Mouse (Mus musculus): ENCODE results near the gene Dst. TPM values are rescaled to one million over a fixed set of nuclear protein-coding genes. Genes with fewer than 3 reads are reported as not detected.

Gene Dst
- polyA plus RNA-seq, 1 experiment from 2014 or later: 35.2 TPM

GRCm38 (mm10) chr1:34011821-34012271 is 103.8 kb downstream of the Dst start:
- H3K4me2 ChIP-seq (replicated peaks): peak overlapping the region; percentile 74
- H3K27me3 ChIP-seq: no peaks in the 10 kb centered on the region
- WGBS: 3% methylated on average over 16 of the region's 16 CpGs
- no peaks in the 10 kb centered on the region for H3K36me3 ChIP-seq
- peak; percentile 77 for ATAC-seq (replicated peaks)
- no peaks in the 10 kb centered on the region for H3K9me3 ChIP-seq
- peak overlapping the region; percentile 73 for H3K4me3 ChIP-seq
- peak overlapping the region; percentile 78 for H3K9ac ChIP-seq (replicated peaks)
- peak overlapping the region; percentile 53 for H3K27ac ChIP-seq (replicated peaks)
- H3K4me1 ChIP-seq: peaks cover 33% of the 10 kb centered on the region

DNA sequence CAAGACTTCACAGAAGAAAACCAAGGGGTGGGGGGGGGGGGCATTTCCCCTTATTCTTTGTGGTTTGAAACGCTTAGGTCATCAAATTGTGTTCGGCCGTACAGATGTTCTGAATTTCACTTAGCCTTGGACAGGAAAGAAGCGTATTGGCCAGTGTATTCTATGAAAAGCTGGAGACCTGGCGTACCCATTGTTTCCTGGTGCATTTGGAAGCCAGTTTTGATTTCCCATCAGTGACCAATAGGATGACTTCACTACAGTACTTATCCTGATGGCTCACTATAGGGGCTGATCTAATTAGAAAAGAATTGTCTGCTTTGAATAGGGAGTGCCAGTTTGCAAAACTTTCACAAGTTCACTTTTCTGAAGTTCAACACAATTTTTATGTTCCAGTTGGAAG is 105.5 kb downstream of the Dst start:
- WGBS: 80% methylated on average over 5 of the region's 5 CpGs
- no peaks in the 10 kb centered on the region for H3K9me3 ChIP-seq
- H3K27ac ChIP-seq (replicated peaks): no peak overlapping the region
- no peak for ATAC-seq (replicated peaks)
- H3K36me3 ChIP-seq: no peaks in the 10 kb centered on the region
- peaks cover 19% of the 10 kb centered on the region for H3K4me1 ChIP-seq
- no peak overlapping the region for H3K4me3 ChIP-seq
- no peak overlapping the region for H3K9ac ChIP-seq (replicated peaks)
- H3K27me3 ChIP-seq: no peaks in the 10 kb centered on the region
- H3K4me2 ChIP-seq (replicated peaks): no peak overlapping the region

DNA sequence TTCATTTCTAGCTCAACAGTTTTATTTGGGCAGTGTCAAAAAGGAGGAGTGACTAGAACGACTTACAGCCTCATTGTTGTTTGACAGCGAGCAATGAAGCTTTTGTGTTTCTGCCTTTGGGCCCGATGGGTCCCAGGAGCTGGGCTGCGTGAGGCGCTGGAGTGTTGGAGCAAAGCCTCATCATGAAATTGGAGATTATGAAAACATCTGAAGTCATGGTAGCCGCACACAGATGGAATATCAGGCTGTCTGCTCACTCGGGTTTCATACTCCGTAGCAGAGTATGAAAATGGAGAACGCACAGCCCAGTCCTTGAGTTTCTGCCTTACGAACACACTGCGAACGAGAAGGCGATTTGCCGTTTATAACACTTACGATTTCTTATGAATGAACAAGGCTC is 108.8 kb downstream of the Dst start:
- ATAC-seq (replicated peaks): no peak
- no peak overlapping the region for H3K4me2 ChIP-seq (replicated peaks)
- no peaks in the 10 kb centered on the region for H3K9me3 ChIP-seq
- no peak overlapping the region for H3K9ac ChIP-seq (replicated peaks)
- WGBS: 71% methylated on average over 15 of the region's 15 CpGs
- H3K27ac ChIP-seq (replicated peaks): no peak overlapping the region
- peaks cover 13% of the 10 kb centered on the region for H3K4me1 ChIP-seq
- H3K4me3 ChIP-seq: no peak overlapping the region
- H3K27me3 ChIP-seq: no peaks in the 10 kb centered on the region
- H3K36me3 ChIP-seq: no peaks in the 10 kb centered on the region

DNA sequence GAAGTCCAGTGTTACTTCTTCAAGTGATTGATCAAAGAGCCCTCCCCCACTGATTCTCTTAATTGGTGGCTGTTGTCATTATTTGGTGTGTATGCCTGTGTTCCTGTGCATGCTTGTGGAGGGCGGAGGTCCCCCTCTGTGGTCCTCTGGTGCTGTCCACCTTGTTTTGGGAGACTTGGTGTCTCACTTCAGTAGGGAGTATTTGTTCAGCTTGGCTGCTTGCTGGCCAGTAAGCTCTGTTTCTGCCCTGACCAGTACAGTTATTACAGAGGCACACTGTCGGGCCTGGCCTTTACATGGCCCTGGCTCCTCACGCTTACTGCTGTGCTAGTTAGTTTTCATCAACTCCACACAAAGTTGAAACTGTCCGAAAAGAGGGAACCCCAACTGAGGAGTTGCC is 109.3 kb downstream of the Dst start:
- 88% methylated on average over 4 of the region's 4 CpGs for WGBS

GRCm38 (mm10) chr1:34020599-34020998 is 112.6 kb downstream of the Dst start:
- H3K27me3 ChIP-seq: no peaks in the 10 kb centered on the region
- H3K27ac ChIP-seq (replicated peaks): no peak overlapping the region
- 82% methylated on average over 6 of the region's 6 CpGs for WGBS
- no peak overlapping the region for H3K4me2 ChIP-seq (replicated peaks)
- ATAC-seq (replicated peaks): no peak
- H3K9ac ChIP-seq (replicated peaks): no peak overlapping the region
- 0 out of 2 replicates have a peak, but pooled peaks cover 7% of the 10 kb centered on the region for H3K4me1 ChIP-seq
- H3K4me3 ChIP-seq: no peak overlapping the region
- H3K9me3 ChIP-seq: no peaks in the 10 kb centered on the region
- no peaks in the 10 kb centered on the region for H3K36me3 ChIP-seq

More for the DNA sequence above, 109.3 kb downstream of the Dst start:
- H3K9me3 ChIP-seq: no peaks in the 10 kb centered on the region
- H3K27me3 ChIP-seq: no peaks in the 10 kb centered on the region
- H3K27ac ChIP-seq (replicated peaks): no peak overlapping the region
- H3K9ac ChIP-seq (replicated peaks): no peak overlapping the region
- no peak overlapping the region for H3K4me2 ChIP-seq (replicated peaks)
- H3K36me3 ChIP-seq: no peaks in the 10 kb centered on the region
- no peak for ATAC-seq (replicated peaks)
- H3K4me1 ChIP-seq: peaks cover 8% of the 10 kb centered on the region; the same call in 1 of the 2 replicates
- H3K4me3 ChIP-seq: no peak overlapping the region

GRCm38 (mm10) chr1:34021574-34021973 is 113.5 kb downstream of the Dst start:
- H3K9ac ChIP-seq (replicated peaks): no peak overlapping the region
- WGBS: 52% methylated on average over 2 of the region's 2 CpGs
- no peaks in the 10 kb centered on the region for H3K27me3 ChIP-seq
- no peak overlapping the region for H3K4me3 ChIP-seq
- no peak for ATAC-seq (replicated peaks)
- H3K36me3 ChIP-seq: no peaks in the 10 kb centered on the region
- no peaks in the 10 kb centered on the region for H3K9me3 ChIP-seq
- no peak overlapping the region for H3K4me2 ChIP-seq (replicated peaks)
- H3K27ac ChIP-seq (replicated peaks): no peak overlapping the region
- H3K4me1 ChIP-seq: 0 out of 2 replicates have a peak, but pooled peaks cover 7% of the 10 kb centered on the region

DNA sequence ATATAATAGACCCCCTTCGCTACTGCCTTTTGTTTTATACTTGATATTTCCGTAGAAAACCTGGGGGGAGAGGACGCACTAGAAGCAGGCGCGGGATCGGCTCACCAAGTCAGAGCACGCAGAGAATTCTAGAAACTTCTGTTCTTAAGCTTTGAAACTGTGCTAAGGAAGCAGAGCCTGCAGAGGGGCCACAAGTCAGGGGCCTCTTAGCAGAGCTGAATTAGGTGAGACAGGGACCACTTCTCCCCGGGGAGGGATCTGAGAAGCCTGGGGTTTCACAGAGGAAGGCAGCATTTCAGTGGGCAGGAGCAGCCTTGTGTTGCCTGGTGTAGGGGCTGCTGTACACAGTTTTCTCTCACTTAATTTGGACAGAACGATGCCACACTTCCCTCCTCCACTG is 115.1 kb downstream of the Dst start:
- ATAC-seq (replicated peaks): no peak
- no peaks in the 10 kb centered on the region for H3K27me3 ChIP-seq
- no peak overlapping the region for H3K27ac ChIP-seq (replicated peaks)
- no peak overlapping the region for H3K4me3 ChIP-seq
- H3K4me1 ChIP-seq: 0 out of 2 replicates have a peak, but pooled peaks cover 7% of the 10 kb centered on the region
- no peak overlapping the region for H3K4me2 ChIP-seq (replicated peaks)
- H3K36me3 ChIP-seq: no peaks in the 10 kb centered on the region
- 62% methylated on average over 9 of the region's 9 CpGs for WGBS
- H3K9me3 ChIP-seq: no peaks in the 10 kb centered on the region
- H3K9ac ChIP-seq (replicated peaks): no peak overlapping the region

- Histone ChIP-seq H3K27me3 (no peaks in the 10 kb centered on the region), H3K4me3 (no peak overlapping the region), H3K4me1 (0 out of 2 replicates have a peak, but pooled peaks cover 7% of the 10 kb centered on the region), H3K4me2 (replicated peaks) (no peak overlapping the region), H3K9me3 (no peaks in the 10 kb centered on the region), H3K9ac (replicated peaks) (no peak overlapping the region), H3K36me3 (no peaks in the 10 kb centered on the region), H3K27ac (replicated peaks) (no peak overlapping the region)
- no peak for ATAC-seq (replicated peaks)
- WGBS: 92% methylated on average over 6 of the region's 6 CpGs
These were observed 117.9 kb downstream of the Dst start for GRCm38 (mm10) chr1:34025879-34026278.

DNA sequence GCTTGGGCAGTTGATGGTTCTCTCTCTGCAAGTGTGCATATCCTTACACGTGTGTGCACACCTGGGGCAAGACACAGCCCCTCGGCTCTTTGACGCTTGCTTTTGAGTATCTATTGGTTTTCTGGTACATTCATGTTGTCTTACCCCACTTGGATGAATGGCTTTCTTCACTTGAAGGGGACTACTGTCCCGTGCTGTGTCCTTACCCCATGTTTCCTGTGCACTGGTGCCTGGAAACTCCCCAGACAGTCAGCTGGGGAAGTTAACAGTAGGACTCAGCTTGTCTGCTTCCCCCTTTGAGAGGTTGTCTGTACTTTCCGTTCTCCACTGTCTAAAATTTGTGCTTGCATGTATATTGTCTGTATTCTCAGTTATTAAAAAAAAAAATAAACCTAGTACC is 120.7 kb downstream of the Dst start:
- Histone ChIP-seq H3K9me3 (no peaks in the 10 kb centered on the region), H3K27ac (replicated peaks) (no peak overlapping the region), H3K27me3 (no peaks in the 10 kb centered on the region), H3K4me3 (no peak overlapping the region), H3K4me1 (0 out of 2 replicates have a peak, but pooled peaks cover 4% of the 10 kb centered on the region), H3K4me2 (replicated peaks) (no peak overlapping the region), H3K36me3 (no peaks in the 10 kb centered on the region), H3K9ac (replicated peaks) (no peak overlapping the region)
- WGBS: 85% methylated on average over 5 of the region's 5 CpGs
- no peak for ATAC-seq (replicated peaks)

- Histone ChIP-seq H3K9me3 (no peaks in the 10 kb centered on the region), H3K36me3 (no peaks in the 10 kb centered on the region), H3K27ac (replicated peaks) (no peak overlapping the region), H3K27me3 (no peaks in the 10 kb centered on the region), H3K4me2 (replicated peaks) (no peak overlapping the region), H3K9ac (replicated peaks) (no peak overlapping the region), H3K4me1 (no peaks in the 10 kb centered on the region), H3K4me3 (no peak overlapping the region)
- no peak for ATAC-seq (replicated peaks)
- WGBS: 88% methylated on average over 17 of the region's 17 CpGs
These were observed 122.5 kb downstream of the Dst start for GRCm38 (mm10) chr1:34030330-34031021.

GRCm38 (mm10) chr1:34033052-34033451 is 125.0 kb downstream of the Dst start:
- Histone ChIP-seq H3K4me2 (replicated peaks) (no peak overlapping the region), H3K27ac (replicated peaks) (no peak overlapping the region), H3K4me3 (no peak overlapping the region), H3K9me3 (no peaks in the 10 kb centered on the region), H3K36me3 (no peaks in the 10 kb centered on the region), H3K9ac (replicated peaks) (no peak overlapping the region), H3K27me3 (no peaks in the 10 kb centered on the region), H3K4me1 (no peaks in the 10 kb centered on the region)
- no peak for ATAC-seq (replicated peaks)
- WGBS: 69% methylated on average over 5 of the region's 5 CpGs

GRCm38 (mm10) chr1:34033478-34033877 is 125.5 kb downstream of the Dst start:
- no peaks in the 10 kb centered on the region for H3K27me3 ChIP-seq
- no peak for ATAC-seq (replicated peaks)
- H3K9ac ChIP-seq (replicated peaks): no peak overlapping the region
- no peak overlapping the region for H3K4me2 ChIP-seq (replicated peaks)
- H3K4me3 ChIP-seq: no peak overlapping the region
- H3K4me1 ChIP-seq: no peaks in the 10 kb centered on the region
- H3K27ac ChIP-seq (replicated peaks): no peak overlapping the region
- no peaks in the 10 kb centered on the region for H3K36me3 ChIP-seq
- H3K9me3 ChIP-seq: no peaks in the 10 kb centered on the region
- 97% methylated on average over 1 of the region's 1 CpGs for WGBS

DNA sequence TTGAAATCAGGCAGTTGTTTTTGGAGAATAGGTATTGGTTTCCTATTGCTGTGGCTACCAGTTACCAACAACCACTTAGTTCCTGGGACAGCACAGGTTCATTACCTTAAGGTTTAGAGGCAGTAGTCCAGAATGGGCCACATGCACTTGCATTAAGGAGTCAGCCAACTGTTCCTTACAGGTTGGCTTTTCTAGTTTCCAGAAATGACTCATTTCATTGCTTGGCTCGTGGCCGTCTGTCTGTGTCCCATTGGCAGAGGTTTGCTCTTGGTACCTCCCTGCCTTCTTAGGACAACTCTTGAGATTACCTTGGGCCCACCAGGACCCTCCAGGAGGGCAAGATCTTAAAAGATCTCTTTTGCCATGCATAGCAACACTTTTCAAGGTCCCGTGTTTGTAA is 125.9 kb downstream of the Dst start:
- Histone ChIP-seq H3K4me3 (no peak overlapping the region), H3K4me2 (replicated peaks) (no peak overlapping the region), H3K9ac (replicated peaks) (no peak overlapping the region), H3K27ac (replicated peaks) (no peak overlapping the region), H3K9me3 (no peaks in the 10 kb centered on the region), H3K27me3 (no peaks in the 10 kb centered on the region), H3K4me1 (no peaks in the 10 kb centered on the region), H3K36me3 (no peaks in the 10 kb centered on the region)
- ATAC-seq (replicated peaks): no peak
- WGBS: 87% methylated on average over 3 of the region's 3 CpGs
